Mouse (Mus musculus): ENCODE measurements around the gene Agpat3. TPM values are rescaled to one million over a fixed set of nuclear protein-coding genes. Genes with fewer than 3 reads are reported as not detected.

Agpat3 gene
- polyA plus RNA-seq, 1 experiment from 2014 or later = 28.7 TPM

DNA sequence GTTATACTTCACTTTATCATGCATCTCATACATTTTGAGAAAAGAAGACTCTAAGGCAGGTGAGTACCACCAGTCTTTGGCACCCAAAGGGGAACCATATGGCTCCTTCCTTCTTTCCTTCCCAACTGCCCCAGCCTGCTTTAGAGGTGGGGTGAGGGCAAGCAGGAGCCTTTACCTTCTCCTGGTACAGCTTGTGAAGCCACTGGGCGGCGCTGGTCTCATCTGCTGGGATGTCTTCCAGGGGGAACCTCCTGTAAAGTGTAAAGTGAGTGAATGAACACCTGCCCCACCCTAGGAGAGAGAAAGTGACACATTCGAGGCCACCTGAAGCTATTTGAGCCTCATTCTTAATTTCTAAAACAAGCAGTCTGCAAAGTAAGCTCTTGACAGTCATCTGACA, 74.5 kb downstream of the Agpat3 start:
- no peaks in the 10 kb centered on the region for H3K9me3 ChIP-seq (ENCODE audit: control insufficient read depth, low read length)
- H3K4me3 ChIP-seq (ENCODE audit: low read depth, low read length) = no peak overlapping the region
- no peak overlapping the region for H3K9ac ChIP-seq (ENCODE audit: low read depth, low read length)
- DNase-seq (ENCODE audit: low spot score) (no peak), ATAC-seq (replicated peaks; ENCODE audit: low FRiP score) (no peak)
- H3K36me3 ChIP-seq (ENCODE audit: control insufficient read depth, insufficient read depth, low read length) = 0 out of 2 replicates have a peak, but pooled peaks cover 5% of the 10 kb centered on the region
- H3K27me3 ChIP-seq (replicated peaks; ENCODE audit: control insufficient read depth, insufficient read depth, low read length) = no peaks in the 10 kb centered on the region; the same call in 1 of the 2 replicates
- 66% methylated on average over 3 of the region's 3 CpGs for WGBS
- H3K4me1 ChIP-seq (replicated peaks; ENCODE audit: control insufficient read depth, insufficient read depth, low read length) = peaks cover 8% of the 10 kb centered on the region
- no peak overlapping the region for H3K27ac ChIP-seq (ENCODE audit: low read depth, low read length)
- no peak overlapping the region for H3K4me2 ChIP-seq

DNA sequence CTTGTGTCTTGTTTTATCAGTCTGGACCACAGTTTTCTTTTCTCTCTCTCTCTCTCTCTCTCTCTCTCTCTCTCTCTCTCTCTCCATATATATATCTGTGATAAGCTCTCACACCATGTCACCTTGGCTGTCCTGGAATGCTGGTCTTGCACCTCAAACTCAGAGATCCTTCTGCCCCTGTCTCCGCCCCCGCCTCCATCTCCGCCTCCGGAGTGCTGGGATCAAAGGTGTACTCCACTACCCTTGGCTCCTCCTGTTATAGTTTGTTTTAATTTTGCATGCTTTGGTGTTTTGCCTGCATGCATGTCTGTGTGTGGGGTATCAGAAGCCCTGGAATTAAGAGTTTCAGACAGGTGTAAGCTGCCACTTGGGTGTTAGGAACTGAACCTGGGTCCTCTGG, 76.0 kb downstream of the Agpat3 start:
- Histone ChIP-seq H3K9ac (ENCODE audit: low read depth, low read length) (no peak overlapping the region), H3K4me2 (no peak overlapping the region), H3K27ac (ENCODE audit: low read depth, low read length) (no peak overlapping the region), H3K9me3 (ENCODE audit: control insufficient read depth, low read length) (no peaks in the 10 kb centered on the region), H3K4me1 (replicated peaks; ENCODE audit: control insufficient read depth, insufficient read depth, low read length) (peaks cover 14% of the 10 kb centered on the region), H3K4me3 (ENCODE audit: low read depth, low read length) (no peak overlapping the region), H3K36me3 (ENCODE audit: control insufficient read depth, insufficient read depth, low read length) (0 out of 2 replicates have a peak, but pooled peaks cover 8% of the 10 kb centered on the region), H3K27me3 (replicated peaks; ENCODE audit: control insufficient read depth, insufficient read depth, low read length) (no peaks in the 10 kb centered on the region; the same call in 1 of the 2 replicates)
- WGBS = 93% methylated on average over 4 of the region's 4 CpGs
- ATAC-seq (replicated peaks; ENCODE audit: low FRiP score) (no peak), DNase-seq (ENCODE audit: low spot score) (no peak)

DNA sequence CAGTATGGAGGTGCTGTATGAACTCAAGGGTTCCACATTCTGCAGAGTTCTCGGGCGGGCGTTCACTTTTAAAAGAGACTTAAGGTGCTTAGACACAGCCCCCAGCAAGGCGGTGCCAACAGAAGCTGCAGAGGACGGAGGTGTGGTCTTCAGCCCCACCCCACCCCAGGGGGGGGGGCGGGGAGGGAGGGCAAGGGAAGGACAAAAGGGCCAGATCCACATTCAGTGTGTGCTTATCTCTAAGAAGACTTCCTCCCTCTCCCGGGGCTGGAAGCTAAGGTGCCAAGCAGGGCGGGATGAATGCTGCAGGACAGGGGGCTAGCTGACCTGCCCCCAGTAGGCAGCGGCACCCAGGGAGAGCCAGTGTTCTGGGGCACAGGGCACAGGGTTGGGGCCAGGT, 79.4 kb downstream of the Agpat3 start:
- H3K4me2 ChIP-seq = peak overlapping the region; percentile 58
- no peaks in the 10 kb centered on the region for H3K9me3 ChIP-seq (ENCODE audit: control insufficient read depth, low read length)
- DNase-seq (ENCODE audit: low spot score) = peak; percentile 66
- H3K4me1 ChIP-seq (replicated peaks; ENCODE audit: control insufficient read depth, insufficient read depth, low read length) = peaks cover 14% of the 10 kb centered on the region
- no peak overlapping the region for H3K27ac ChIP-seq (ENCODE audit: low read depth, low read length)
- 0 out of 2 replicates have a peak, but pooled peaks cover 6% of the 10 kb centered on the region for H3K36me3 ChIP-seq (ENCODE audit: control insufficient read depth, insufficient read depth, low read length)
- H3K9ac ChIP-seq (ENCODE audit: low read depth, low read length) = no peak overlapping the region
- no peaks in the 10 kb centered on the region; the same call in 1 of the 2 replicates for H3K27me3 ChIP-seq (replicated peaks; ENCODE audit: control insufficient read depth, insufficient read depth, low read length)
- WGBS = 13% methylated on average over 9 of the region's 9 CpGs
- peak; percentile 83 for ATAC-seq (replicated peaks; ENCODE audit: low FRiP score)
- H3K4me3 ChIP-seq (ENCODE audit: low read depth, low read length) = no peak overlapping the region

DNA sequence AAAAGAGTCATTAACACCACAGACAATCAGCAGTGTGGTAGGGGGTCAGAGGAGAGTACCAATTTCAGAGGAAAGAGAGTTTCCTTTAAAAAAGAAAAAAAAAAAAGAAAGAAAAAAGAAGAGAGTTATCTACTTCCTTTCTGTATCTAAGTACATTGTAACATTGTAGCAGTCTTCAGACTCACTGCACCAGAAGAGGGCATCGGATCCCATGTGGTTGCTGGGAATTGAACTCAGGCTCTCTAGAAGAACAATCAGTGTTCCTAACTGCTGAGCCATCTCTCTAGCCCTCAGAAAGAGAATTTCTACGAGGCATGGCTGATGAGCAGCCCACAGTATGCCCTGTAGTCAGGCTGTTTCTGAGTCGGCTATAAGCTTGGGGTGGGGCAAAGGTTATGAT, 86.4 kb downstream of the Agpat3 start:
- DNase-seq (ENCODE audit: low spot score) (no peak), ATAC-seq (replicated peaks; ENCODE audit: low FRiP score) (no peak)
- H3K27ac ChIP-seq (ENCODE audit: low read depth, low read length) = no peak overlapping the region
- H3K4me2 ChIP-seq = no peak overlapping the region
- H3K4me1 ChIP-seq (replicated peaks; ENCODE audit: control insufficient read depth, insufficient read depth, low read length) = no peaks in the 10 kb centered on the region
- H3K9ac ChIP-seq (ENCODE audit: low read depth, low read length) = no peak overlapping the region
- no peaks in the 10 kb centered on the region for H3K36me3 ChIP-seq (ENCODE audit: control insufficient read depth, insufficient read depth, low read length)
- H3K9me3 ChIP-seq (ENCODE audit: control insufficient read depth, low read length) = no peaks in the 10 kb centered on the region
- no peak overlapping the region for H3K4me3 ChIP-seq (ENCODE audit: low read depth, low read length)
- no peaks in the 10 kb centered on the region for H3K27me3 ChIP-seq (replicated peaks; ENCODE audit: control insufficient read depth, insufficient read depth, low read length)
- WGBS = 62% methylated on average over 3 of the region's 3 CpGs

DNA sequence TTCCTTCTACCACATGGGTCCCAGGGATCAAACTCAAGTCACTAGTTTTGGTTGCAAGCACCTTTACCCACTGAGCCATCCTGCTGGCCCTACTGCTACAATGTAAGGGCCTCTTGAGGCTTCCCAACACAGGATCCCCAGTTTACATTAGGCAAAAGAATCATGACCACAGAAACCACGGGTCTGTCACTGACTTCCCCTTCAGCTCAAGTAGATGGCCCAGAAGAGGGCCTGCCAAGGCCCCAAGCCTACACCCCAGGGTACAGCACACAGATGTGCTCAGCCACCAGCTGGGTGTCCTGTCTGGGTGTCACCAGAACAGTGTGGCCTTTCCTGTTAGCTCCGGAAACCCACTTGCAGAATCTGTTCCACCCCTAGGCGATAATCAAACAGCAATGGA, 87.6 kb downstream of the Agpat3 start:
- Histone ChIP-seq H3K4me1 (replicated peaks; ENCODE audit: control insufficient read depth, insufficient read depth, low read length) (no peaks in the 10 kb centered on the region), H3K9ac (ENCODE audit: low read depth, low read length) (no peak overlapping the region), H3K27me3 (replicated peaks; ENCODE audit: control insufficient read depth, insufficient read depth, low read length) (no peaks in the 10 kb centered on the region; the same call in 1 of the 2 replicates), H3K27ac (ENCODE audit: low read depth, low read length) (no peak overlapping the region), H3K36me3 (ENCODE audit: control insufficient read depth, insufficient read depth, low read length) (no peaks in the 10 kb centered on the region), H3K9me3 (ENCODE audit: control insufficient read depth, low read length) (no peaks in the 10 kb centered on the region), H3K4me2 (no peak overlapping the region), H3K4me3 (ENCODE audit: low read depth, low read length) (no peak overlapping the region)
- WGBS = 32% methylated on average over 3 of the region's 3 CpGs
- DNase-seq (ENCODE audit: low spot score) (no peak), ATAC-seq (replicated peaks; ENCODE audit: low FRiP score) (peak; percentile 54; the same call in 1 of the 2 replicates)

DNA sequence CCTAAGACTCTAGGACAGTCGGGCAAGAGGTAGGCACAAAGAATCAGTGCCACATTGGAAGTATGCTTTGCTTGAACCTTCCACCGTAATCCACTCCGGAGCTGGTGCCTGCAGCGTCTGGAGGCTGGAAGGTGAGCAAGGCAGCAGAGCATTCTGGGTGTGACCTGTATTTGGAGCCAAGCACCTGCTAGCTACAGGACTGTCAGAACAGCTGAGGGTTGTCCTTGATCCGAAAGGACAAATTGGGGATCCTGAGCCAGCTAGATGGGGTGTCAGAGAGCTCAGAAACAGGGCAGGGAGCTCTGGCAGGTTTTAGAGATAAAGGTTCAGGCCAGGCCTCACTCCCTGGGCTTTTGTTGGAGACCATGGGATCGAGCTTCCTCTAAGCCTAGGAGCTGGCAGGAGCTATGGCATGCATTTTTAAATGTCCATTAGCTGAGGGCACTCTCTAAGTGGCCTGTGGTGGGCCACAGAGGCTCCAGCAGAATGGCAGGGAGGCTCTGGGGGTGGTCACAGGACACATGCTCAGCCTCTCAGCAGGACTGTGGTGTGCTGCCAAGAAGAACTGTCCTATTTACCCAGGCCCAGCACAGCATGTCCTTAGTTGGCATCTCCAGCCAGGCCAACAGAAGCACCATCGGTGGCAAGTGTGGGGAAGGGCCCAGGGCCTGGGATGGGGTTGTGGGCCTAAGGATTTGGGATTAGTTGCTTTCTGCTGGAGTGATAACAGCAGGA, 91.2 kb downstream of the Agpat3 start:
- ATAC-seq (replicated peaks; ENCODE audit: low FRiP score) (no peak), DNase-seq (ENCODE audit: low spot score) (no peak)
- Histone ChIP-seq H3K9ac (ENCODE audit: low read depth, low read length) (no peak overlapping the region), H3K27ac (ENCODE audit: low read depth, low read length) (no peak overlapping the region), H3K4me2 (no peak overlapping the region), H3K4me1 (replicated peaks; ENCODE audit: control insufficient read depth, insufficient read depth, low read length) (no peaks in the 10 kb centered on the region), H3K27me3 (replicated peaks; ENCODE audit: control insufficient read depth, insufficient read depth, low read length) (peaks cover 3% of the 10 kb centered on the region; the same call in 1 of the 2 replicates), H3K36me3 (ENCODE audit: control insufficient read depth, insufficient read depth, low read length) (no peaks in the 10 kb centered on the region), H3K9me3 (ENCODE audit: control insufficient read depth, low read length) (no peaks in the 10 kb centered on the region), H3K4me3 (ENCODE audit: low read depth, low read length) (no peak overlapping the region)
- WGBS = 64% methylated on average over 7 of the region's 7 CpGs

DNA sequence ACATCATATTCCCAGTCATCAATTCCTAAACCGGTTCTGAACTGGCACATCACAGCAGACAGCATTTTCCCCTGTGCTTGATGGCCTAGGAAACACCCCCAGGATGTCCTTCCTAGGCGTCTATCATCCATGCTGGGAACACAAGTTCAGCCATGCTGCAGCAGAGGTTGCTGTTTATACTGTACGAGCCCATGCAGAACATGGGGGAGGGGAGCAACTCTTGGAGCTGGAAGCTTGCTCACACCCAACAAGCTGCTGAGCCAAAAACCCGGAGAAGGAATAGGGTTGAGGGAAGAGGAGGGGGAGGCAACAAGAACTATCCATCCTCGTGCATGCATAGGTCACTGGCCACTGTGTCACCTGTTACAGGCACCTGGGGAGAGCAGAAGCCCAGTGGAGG, 92.0 kb downstream of the Agpat3 start:
- no peaks in the 10 kb centered on the region for H3K36me3 ChIP-seq (ENCODE audit: control insufficient read depth, insufficient read depth, low read length)
- WGBS = 22% methylated on average over 5 of the region's 5 CpGs
- no peak overlapping the region for H3K27ac ChIP-seq (ENCODE audit: low read depth, low read length)
- H3K27me3 ChIP-seq (replicated peaks; ENCODE audit: control insufficient read depth, insufficient read depth, low read length) = peaks cover 3% of the 10 kb centered on the region; the same call in 1 of the 2 replicates
- H3K9me3 ChIP-seq (ENCODE audit: control insufficient read depth, low read length) = no peaks in the 10 kb centered on the region
- H3K9ac ChIP-seq (ENCODE audit: low read depth, low read length) = no peak overlapping the region
- DNase-seq (ENCODE audit: low spot score) = no peak
- H3K4me1 ChIP-seq (replicated peaks; ENCODE audit: control insufficient read depth, insufficient read depth, low read length) = no peaks in the 10 kb centered on the region
- no peak; the same call in 1 of the 2 replicates for ATAC-seq (replicated peaks; ENCODE audit: low FRiP score)
- no peak overlapping the region for H3K4me3 ChIP-seq (ENCODE audit: low read depth, low read length)
- no peak overlapping the region for H3K4me2 ChIP-seq

DNA sequence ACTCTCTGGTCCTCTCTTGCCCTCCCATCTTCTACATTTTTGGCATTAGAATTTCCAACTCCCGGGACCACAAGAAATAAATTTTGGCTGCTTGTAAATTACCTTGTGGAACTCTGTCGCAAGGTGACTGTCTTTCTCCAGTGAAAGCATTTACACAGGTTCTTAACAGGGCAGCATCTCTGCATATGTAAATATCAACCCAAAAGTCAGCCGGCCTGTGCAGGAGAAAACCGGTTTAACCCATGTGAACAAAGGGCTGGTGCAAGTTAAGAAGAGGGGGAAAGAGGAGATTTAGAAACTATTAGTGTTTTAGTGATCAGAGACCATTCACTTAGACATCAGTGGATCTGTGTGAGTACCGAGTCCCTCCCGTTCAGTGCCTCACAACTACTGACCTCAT, 92.6 kb downstream of the Agpat3 start:
- no peak overlapping the region for H3K27ac ChIP-seq (ENCODE audit: low read depth, low read length)
- no peak overlapping the region for H3K4me2 ChIP-seq
- H3K36me3 ChIP-seq (ENCODE audit: control insufficient read depth, insufficient read depth, low read length) = no peaks in the 10 kb centered on the region
- no peak overlapping the region for H3K9ac ChIP-seq (ENCODE audit: low read depth, low read length)
- 49% methylated on average over 6 of the region's 6 CpGs for WGBS
- H3K4me3 ChIP-seq (ENCODE audit: low read depth, low read length) = no peak overlapping the region
- no peak for ATAC-seq (replicated peaks; ENCODE audit: low FRiP score)
- peaks cover 3% of the 10 kb centered on the region; the same call in 1 of the 2 replicates for H3K27me3 ChIP-seq (replicated peaks; ENCODE audit: control insufficient read depth, insufficient read depth, low read length)
- no peaks in the 10 kb centered on the region for H3K9me3 ChIP-seq (ENCODE audit: control insufficient read depth, low read length)
- no peak for DNase-seq (ENCODE audit: low spot score)
- no peaks in the 10 kb centered on the region for H3K4me1 ChIP-seq (replicated peaks; ENCODE audit: control insufficient read depth, insufficient read depth, low read length)

DNA sequence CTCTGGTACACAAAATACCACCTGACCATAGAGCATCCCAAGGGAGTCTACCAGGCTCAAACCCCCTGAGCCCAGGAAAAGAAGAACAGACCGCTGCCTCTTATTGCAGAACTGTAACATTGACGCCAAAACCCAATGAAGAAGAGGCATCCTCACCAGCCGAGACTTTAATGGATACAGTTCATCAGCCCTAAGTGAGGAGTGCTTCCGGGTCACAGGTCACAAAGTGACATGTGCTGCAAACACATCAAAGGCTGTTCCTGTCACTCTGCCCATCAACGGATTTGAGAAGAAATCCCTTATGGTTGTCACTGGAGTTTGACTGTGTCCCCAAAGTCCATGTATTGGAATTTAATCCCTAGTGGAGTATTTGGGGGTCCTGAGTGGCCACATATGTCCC, 93.1 kb downstream of the Agpat3 start:
- peaks cover 3% of the 10 kb centered on the region; the same call in 1 of the 2 replicates for H3K27me3 ChIP-seq (replicated peaks; ENCODE audit: control insufficient read depth, insufficient read depth, low read length)
- H3K4me2 ChIP-seq = no peak overlapping the region
- DNase-seq (ENCODE audit: low spot score) (no peak), ATAC-seq (replicated peaks; ENCODE audit: low FRiP score) (no peak)
- H3K27ac ChIP-seq (ENCODE audit: low read depth, low read length) = no peak overlapping the region
- H3K36me3 ChIP-seq (ENCODE audit: control insufficient read depth, insufficient read depth, low read length) = no peaks in the 10 kb centered on the region
- H3K4me3 ChIP-seq (ENCODE audit: low read depth, low read length) = no peak overlapping the region
- no peak overlapping the region for H3K9ac ChIP-seq (ENCODE audit: low read depth, low read length)
- H3K9me3 ChIP-seq (ENCODE audit: control insufficient read depth, low read length) = no peaks in the 10 kb centered on the region
- no peaks in the 10 kb centered on the region for H3K4me1 ChIP-seq (replicated peaks; ENCODE audit: control insufficient read depth, insufficient read depth, low read length)
- WGBS = 70% methylated on average over 5 of the region's 5 CpGs

Measured in liver, embryonic 11.5 days (tissue).